Mouse (Mus musculus) ovary, postnatal 36 days (tissue): ENCODE data around the gene Tmbim7.

Experiments
- DNase-seq: peaks from one replicate; pipeline ENCODE4 v3.0.0; 2022; ENCODE audit warnings: low spot score, mixed read lengths

The Tmbim7 gene

DNA sequence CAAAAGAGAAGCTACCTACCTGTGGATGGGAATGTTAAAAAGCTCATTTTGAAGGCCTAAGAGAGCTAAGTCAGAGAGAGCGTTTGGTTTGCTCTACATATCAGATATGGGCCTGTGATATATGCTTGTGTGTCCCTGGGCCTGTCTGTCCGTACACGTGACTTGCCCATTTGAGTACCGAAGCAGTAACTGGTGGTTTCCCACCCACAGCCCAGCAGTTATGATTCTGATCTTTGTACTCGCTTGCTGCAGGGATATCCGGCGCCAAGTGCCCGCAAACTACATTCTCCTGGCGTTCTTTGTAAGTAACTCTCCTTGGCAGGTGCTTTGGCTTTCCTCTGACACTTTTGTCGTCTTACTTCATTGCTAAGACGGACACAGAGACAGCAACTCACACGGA lies 15.6 kb downstream of the Tmbim7 start:
- DNase-seq: no peak

- DNase-seq: no peak
Measured at GRCm38 (mm10) chr5:3669938-3670554, 19.1 kb downstream of the Tmbim7 start.

DNA sequence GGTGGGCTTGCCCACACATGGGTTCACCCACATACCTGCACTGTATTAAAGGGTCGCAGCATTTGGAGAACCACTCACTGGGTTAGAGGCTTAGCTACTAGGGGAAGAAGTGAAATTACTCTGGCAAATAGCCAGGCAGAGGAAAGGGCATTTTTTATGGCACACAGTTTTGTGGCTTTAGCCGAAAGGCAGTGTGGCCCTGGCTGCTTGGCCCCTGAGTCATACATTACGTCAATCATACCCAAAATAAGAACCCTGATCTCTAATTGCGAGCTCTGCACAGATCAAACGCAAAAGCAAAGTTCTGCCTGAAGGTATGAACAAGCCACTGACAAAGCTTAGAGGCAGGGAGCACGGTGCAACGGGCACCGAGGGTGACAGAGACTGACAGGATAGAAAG lies 37.3 kb downstream of the Tmbim7 start:
- DNase-seq: no peak

- no peak for DNase-seq
Measured at GRCm38 (mm10) chr5:3691283-3691682, 40.3 kb downstream of the Tmbim7 start.

DNA sequence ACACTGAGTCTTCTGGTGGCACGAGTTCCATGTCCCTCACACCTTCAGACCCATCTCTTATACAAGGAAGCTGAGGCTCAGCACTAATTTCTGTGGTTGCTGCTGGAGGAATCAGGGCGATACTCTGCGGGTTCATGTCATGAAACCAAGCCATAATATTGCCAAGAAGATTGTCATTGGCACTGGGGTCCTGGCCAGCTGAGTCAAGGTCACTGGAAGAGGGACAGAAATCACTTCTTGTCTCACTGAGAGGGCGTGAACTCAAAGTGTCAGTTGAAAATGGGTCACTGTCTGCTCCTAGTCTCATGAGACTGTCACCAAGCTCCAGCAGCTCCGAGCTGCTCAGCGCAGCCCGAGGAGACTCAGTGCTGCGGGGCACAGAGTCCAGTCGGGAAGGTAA lies 42.0 kb downstream of the Tmbim7 start:
- DNase-seq: no peak

- no peak for DNase-seq
Measured at GRCm38 (mm10) chr5:3695191-3695590, 44.2 kb downstream of the Tmbim7 start.

DNA sequence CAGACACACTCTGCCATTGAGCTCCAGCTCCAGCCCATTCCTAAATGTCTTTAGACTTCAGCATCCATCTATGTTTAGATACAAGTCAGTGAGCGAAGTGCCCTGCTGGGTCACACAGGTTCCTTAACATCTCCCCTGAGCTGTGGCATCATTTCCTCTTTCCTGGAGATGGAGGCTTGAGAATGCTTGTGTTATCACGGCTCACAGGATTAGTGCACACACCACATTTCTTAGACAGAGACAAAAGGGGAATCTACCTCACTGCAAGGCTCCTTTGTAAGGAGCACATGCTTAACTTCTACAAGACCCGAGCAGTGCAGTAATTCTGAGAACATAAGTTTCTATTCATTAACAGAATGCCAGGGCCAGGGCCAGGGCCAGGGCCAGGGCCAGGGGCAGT lies 45.0 kb downstream of the Tmbim7 start:
- DNase-seq: no peak

- DNase-seq: no peak
Measured at GRCm38 (mm10) chr5:3700025-3700424, 49.0 kb downstream of the Tmbim7 start.

DNA sequence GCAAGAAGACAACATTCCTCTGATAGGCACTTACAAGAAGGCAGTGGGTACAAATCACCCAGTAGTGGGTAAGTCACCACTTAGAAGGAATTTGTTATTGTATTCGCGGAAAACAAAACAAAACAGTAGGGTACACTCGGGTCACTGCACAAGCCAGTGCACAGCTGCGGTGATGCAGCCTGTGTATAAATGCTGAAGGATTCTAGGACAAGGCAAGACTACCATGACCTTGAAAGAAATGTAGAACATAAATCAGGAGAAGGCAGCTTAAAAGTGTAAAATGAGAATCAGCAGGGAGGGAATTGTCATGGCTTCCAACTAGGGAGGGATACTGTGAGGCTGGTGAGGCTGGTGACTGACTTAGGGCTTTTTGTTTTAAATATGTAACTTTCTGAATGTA lies 51.2 kb downstream of the Tmbim7 start:
- no peak for DNase-seq

- DNase-seq: no peak
Measured at GRCm38 (mm10) chr5:3715800-3716199, 64.8 kb downstream of the Tmbim7 start.

DNA sequence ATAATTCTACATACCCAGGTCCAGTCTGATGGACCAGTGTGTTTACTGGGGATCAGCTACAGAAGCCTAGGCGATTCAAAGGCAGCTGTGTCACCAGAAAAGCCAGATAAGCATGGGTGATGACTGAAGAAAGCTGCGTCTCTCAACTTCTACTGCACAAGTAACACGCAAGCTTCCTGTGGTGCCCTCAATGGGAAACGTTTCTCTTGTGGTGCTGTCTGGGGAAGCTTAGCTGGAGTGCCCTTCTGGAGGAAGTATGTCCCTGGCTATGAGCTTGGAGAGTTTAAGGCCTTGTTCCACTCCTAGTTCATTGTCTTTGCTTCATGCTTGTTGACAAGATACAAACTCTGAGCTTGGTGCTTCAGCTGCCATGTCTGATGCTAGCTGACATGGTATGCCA lies 68.4 kb downstream of the Tmbim7 start:
- DNase-seq: no peak

DNA sequence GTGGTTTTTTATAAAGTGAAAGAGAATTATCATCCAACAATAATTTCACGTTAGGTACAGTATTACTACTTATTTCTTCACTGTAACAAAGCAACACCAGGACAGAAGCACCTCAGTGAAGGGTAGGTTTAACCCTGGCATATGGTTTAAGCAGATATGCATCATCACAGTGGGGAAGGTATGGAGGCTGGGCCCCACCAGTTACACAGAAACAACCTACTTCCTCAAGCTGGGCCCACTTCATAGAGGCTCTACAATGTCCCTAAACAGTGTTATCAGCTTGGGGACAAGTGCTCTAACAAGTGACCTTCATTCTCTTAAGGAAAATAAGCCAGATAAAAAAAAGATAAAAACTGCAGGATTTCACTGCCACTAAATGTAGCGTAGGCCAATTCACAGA lies 71.9 kb downstream of the Tmbim7 start:
- DNase-seq: no peak

DNA sequence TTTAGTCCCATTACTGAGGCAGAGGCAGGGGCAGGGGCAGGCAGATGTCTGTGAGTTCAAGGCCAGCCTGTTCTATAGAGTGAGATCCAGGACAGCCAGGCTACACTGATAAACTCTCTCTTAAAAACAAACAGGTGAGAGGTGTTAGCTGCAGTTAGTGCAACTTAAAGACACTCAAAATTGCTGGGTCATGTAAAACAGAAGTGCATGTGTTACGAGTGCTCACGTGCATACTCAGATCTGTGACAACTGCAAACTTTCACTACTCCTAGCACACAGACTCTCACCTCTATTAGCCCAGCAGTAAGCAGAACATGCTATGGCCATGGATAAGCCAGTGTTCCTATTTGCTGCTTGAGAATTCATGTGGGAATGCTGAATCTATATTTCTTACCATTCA lies 72.4 kb downstream of the Tmbim7 start:
- no peak for DNase-seq

- no peak for DNase-seq
Measured at GRCm38 (mm10) chr5:3725491-3725890, 74.5 kb downstream of the Tmbim7 start.

DNA sequence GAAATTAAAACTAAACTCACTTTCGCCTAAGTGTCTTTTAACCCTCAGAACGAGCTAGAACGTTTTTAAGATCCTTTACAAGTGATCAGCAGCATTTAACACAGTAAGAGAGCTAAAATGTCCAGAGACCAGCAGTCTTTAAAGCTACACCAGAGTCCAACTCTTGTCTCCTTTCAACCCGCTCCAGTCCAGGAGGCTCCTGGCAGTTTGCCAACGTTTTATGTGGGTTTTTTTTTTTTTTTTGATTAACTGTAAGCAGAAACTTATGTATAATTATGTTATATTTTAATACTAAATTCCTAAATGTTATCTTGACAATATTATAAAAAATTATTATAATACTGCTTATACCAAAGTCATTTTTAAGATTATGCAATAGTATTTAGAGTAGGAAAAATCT lies 77.8 kb downstream of the Tmbim7 start:
- DNase-seq: no peak
